Mouse (Mus musculus): ENCODE measurements around the gene Polr1b.
A peak's percentile ranks its signal among the peaks of the same experiment; 100 is the strongest.

DNA sequence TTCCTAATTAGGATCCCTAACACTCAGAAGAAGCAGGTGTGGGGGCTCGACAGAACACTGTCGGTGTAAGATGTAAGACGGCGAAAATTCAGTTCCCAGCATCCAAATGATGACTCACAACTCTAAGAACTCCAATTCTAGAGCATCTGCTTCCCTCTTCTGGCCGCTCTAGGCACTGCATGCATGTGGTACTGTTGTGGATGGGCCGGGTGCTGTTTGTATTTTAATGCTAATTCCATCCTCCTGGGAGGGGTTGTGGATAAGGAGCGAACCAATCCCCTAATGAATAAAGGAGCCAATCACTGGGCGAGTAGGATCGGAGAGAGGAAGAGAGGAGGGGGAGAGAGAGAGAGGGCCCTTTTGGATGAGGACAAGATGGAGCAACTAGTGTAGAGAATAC lies 44.2 kb upstream of the Polr1b start:
- TF ChIP-seq CTCF (IDR thresholded peaks at IDR 0.05; ENCODE audit: low read depth, low read length) = peak; percentile 57
- no peak for TF ChIP-seq POLR2A (IDR thresholded peaks at IDR 0.05; ENCODE audit: extremely low read depth, insufficient read depth, low read length)
